ENCODE assay signal across 9 mouse cellular contexts in genomic region chr17:70753444-70754032, GRCm38 (mm10).
DNase-seq lines count a peak whose midpoint lies in the region; ATAC-seq and TF ChIP-seq lines count a peak whose summit lies in the region.
"Had no signal": no experiment of that assay in that cellular context is flagged by ENCODE, and none has a peak within 500 bp of the region (broad histone marks: within the 10 kb centered on the region; RNA-seq: fewer than 3 reads in every experiment).

No protein-coding gene starts in this region.

- no peaks in the 10 kb centered on the region for H3K36me3 ChIP-seq in testis, adult 2 months (ENCODE audit: control insufficient read depth, insufficient read depth, low read length)
- no peaks in the 10 kb centered on the region for H3K36me3 ChIP-seq in kidney, postnatal 0 days (ENCODE audit: insufficient read depth, low read length)
- H3K36me3 ChIP-seq: midbrain, embryonic 13.5 days had no signal

- WGBS in kidney, postnatal 0 days = 39% methylated on average over 13 of the region's 13 CpGs

- ATAC-seq in kidney, postnatal 0 days (replicated peaks; ENCODE audit: low FRiP score, low read depth) = no peak
- no peak for ATAC-seq in cerebellum, adult (ENCODE audit: insufficient number of reproducible peaks, low FRiP score, low TSS enrichment)
- ATAC-seq: midbrain, embryonic 13.5 days had no signal

- H3K9ac ChIP-seq in kidney, postnatal 0 days (ENCODE audit: low read depth, low read length) = no peak overlapping the region
- H3K9ac ChIP-seq: midbrain, embryonic 13.5 days had no signal

- no peak for TF ChIP-seq POLR2A in testis, adult 2 months (IDR thresholded peaks at IDR 0.05; ENCODE audit: control insufficient read depth, low read depth, low read length)

- no peak for TF ChIP-seq CTCF in testis, adult 2 months (IDR thresholded peaks at IDR 0.05; ENCODE audit: control insufficient read depth, insufficient read depth, insufficient replicate concordance, low read depth, low read length)
- TF ChIP-seq CTCF in kidney, postnatal 0 days (IDR thresholded peaks at IDR 0.05; ENCODE audit: low read depth) = no peak

- no peak overlapping the region for H3K4me2 ChIP-seq in kidney, postnatal 0 days (ENCODE audit: low read length)
- H3K4me2 ChIP-seq: midbrain, embryonic 13.5 days had no signal

- H3K27me3 ChIP-seq in testis, adult 2 months (ENCODE audit: control insufficient read depth, insufficient read depth, low read length) = no peaks in the 10 kb centered on the region
- H3K27me3 ChIP-seq in kidney, postnatal 0 days (ENCODE audit: insufficient read depth, low read length) = no peaks in the 10 kb centered on the region

- no peak overlapping the region for H3K4me3 ChIP-seq in testis, adult 2 months (ENCODE audit: control insufficient read depth, low read depth, low read length)
- H3K4me3 ChIP-seq in kidney, postnatal 0 days (replicated peaks; ENCODE audit: low read depth, low read length) = no peak overlapping the region
- H3K4me3 ChIP-seq: midbrain, embryonic 13.5 days had no signal

- H3K9me3 ChIP-seq in kidney, postnatal 0 days (replicated peaks; ENCODE audit: low read length) = no peaks in the 10 kb centered on the region
- H3K9me3 ChIP-seq: midbrain, embryonic 13.5 days had no signal

- peak overlapping the region; percentile 62; the same call in 1 of the 2 replicates for H3K27ac ChIP-seq in testis, adult 2 months (ENCODE audit: control insufficient read depth, insufficient read depth, low read depth, low read length)
- H3K27ac ChIP-seq in kidney, postnatal 0 days = peak overlapping the region; percentile 90
- H3K27ac ChIP-seq: midbrain, embryonic 13.5 days had no signal

- H3K4me1 ChIP-seq in testis, adult 2 months (ENCODE audit: control insufficient read depth, insufficient read depth, low read length) = peaks cover 10% of the 10 kb centered on the region
- H3K4me1 ChIP-seq in kidney, postnatal 0 days (replicated peaks; ENCODE audit: insufficient read depth, low read length) = peaks cover 3% of the 10 kb centered on the region

- peak; percentile 18 for DNase-seq in gastrocnemius, adult 18-20 months (ENCODE audit: low spot score)
- DNase-seq in gastrocnemius, postnatal 10 days = no peak
- no peak for DNase-seq in testis, postnatal 10 days (ENCODE audit: low spot score)
- DNase-seq in kidney, postnatal 0 days (ENCODE audit: low spot score) = peak; percentile 25
- no peak for DNase-seq in spleen, postnatal 10 days (ENCODE audit: low spot score in 2 of 2)
- DNase-seq in cerebellum, postnatal 36 days = no peak

Comparison
In these comparisons a context has a peak if more than half of its experiments do, and no peak if none do; other contexts are left out.
1. DNase-seq: peak in gastrocnemius, adult 18-20 months (single experiment) and kidney, postnatal 0 days (single experiment); none in gastrocnemius, postnatal 10 days (single experiment), testis, postnatal 10 days (single experiment), spleen, postnatal 10 days (0 of 2) and cerebellum, postnatal 36 days (0 of 2).